Mouse (Mus musculus) small intestine, adult 2 months (tissue): ENCODE results near the gene Prmt3. TPM values are rescaled to one million over a fixed set of nuclear protein-coding genes. Genes with fewer than 3 reads are reported as not detected.

Experiments used
- H3K27ac ChIP-seq: fragments of 200-500 bp; 2 replicates; pipeline ENCODE4 v1.5.1; 2012; ENCODE audit warnings: low read depth, low read length, control low read depth, inconsistent platforms; ENCODE audit not compliant: insufficient read depth
- H3K27me3 ChIP-seq: fragments of 200-500 bp; 2 replicates; pipeline ENCODE4 v1.6.1; 2012; ENCODE audit warnings: mild to moderate bottlenecking, moderate library complexity, low read length, inconsistent platforms; ENCODE audit not compliant: control insufficient read depth, insufficient read depth
- H3K36me3 ChIP-seq: fragments of 200-500 bp; 2 replicates; pipeline ENCODE4 v1.6.1; 2012; ENCODE audit warnings: mild to moderate bottlenecking, low read length, control low read depth, inconsistent platforms; ENCODE audit not compliant: control insufficient read depth, insufficient read depth
- H3K4me1 ChIP-seq: fragments of 200-500 bp; 2 replicates; pipeline ENCODE4 v1.6.1; 2012; ENCODE audit warnings: low read length, inconsistent platforms, mixed read lengths; ENCODE audit not compliant: control insufficient read depth, insufficient read depth, insufficient read length
- H3K4me3 ChIP-seq: fragments of 200-500 bp; 2 replicates; pipeline ENCODE4 v1.5.1; 2012; ENCODE audit warnings: low read depth, mild to moderate bottlenecking, control low read depth, inconsistent platforms, low read length, moderate library complexity
- CTCF ChIP-seq: fragments of 200-500 bp; IDR thresholded peaks from 2 replicates; pipeline ENCODE4 v1.5.1; 2012; ENCODE audit warnings: low read depth, mild to moderate bottlenecking, control low read depth, inconsistent platforms, low read length, moderate library complexity, mixed read lengths; ENCODE audit not compliant: insufficient replicate concordance, insufficient read length; ENCODE audit errors: extremely low read depth
- POLR2A ChIP-seq: fragments of 200-500 bp; IDR thresholded peaks from 2 replicates; pipeline ENCODE4 v1.6.1; 2012; ENCODE audit warnings: low read depth, mild to moderate bottlenecking, control low read depth, inconsistent platforms, low read length, moderate library complexity
- WGBS: fragments of 180-500 bp; shearing (Covaris S2); methylation state at CpG from one replicate; pipeline ENCODE4 v1.1.7; 2018; 5-methylcytosine and 5-hydroxymethylcytosine counted together
- polyA plus RNA-seq: library from polyadenylated mRNA; depleted of rRNA; stranded (reverse); fragments of >200 nt; gene quantifications from 2 replicates; pipeline ENCODE4 v1.2.3, GENCODE M21; 2012

Prmt3 gene
- polyA plus RNA-seq, 1 experiment: 11.6 TPM

GRCm38 (mm10) chr7:49857347-49857746 lies 79.2 kb downstream of the Prmt3 start:
- Histone ChIP-seq H3K27ac (no peak overlapping the region), H3K36me3 (peaks cover 24% of the 10 kb centered on the region), H3K4me3 (no peak overlapping the region), H3K27me3 (no peaks in the 10 kb centered on the region), H3K4me1 (no peaks in the 10 kb centered on the region)
- TF ChIP-seq POLR2A (no peak), CTCF (no peak)
- 89% methylated on average over 5 of the region's 5 CpGs for WGBS

- H3K27me3 ChIP-seq: no peaks in the 10 kb centered on the region
- no peak overlapping the region for H3K4me3 ChIP-seq
- H3K27ac ChIP-seq: no peak overlapping the region
- WGBS: 84% methylated on average over 3 of the region's 3 CpGs
- no peak for TF ChIP-seq CTCF
- no peak for TF ChIP-seq POLR2A
- H3K36me3 ChIP-seq: peaks cover 24% of the 10 kb centered on the region
- no peaks in the 10 kb centered on the region for H3K4me1 ChIP-seq
These were observed 80.1 kb downstream of the Prmt3 start for GRCm38 (mm10) chr7:49858257-49858656.

- Histone ChIP-seq H3K27me3 (no peaks in the 10 kb centered on the region), H3K36me3 (peaks cover 24% of the 10 kb centered on the region), H3K4me1 (no peaks in the 10 kb centered on the region), H3K27ac (no peak overlapping the region), H3K4me3 (no peak overlapping the region)
- TF ChIP-seq CTCF: no peak
- WGBS: 96% methylated on average over 3 of the region's 3 CpGs
These were observed 81.7 kb downstream of the Prmt3 start for GRCm38 (mm10) chr7:49859820-49860219.

- Histone ChIP-seq H3K27ac (no peak overlapping the region), H3K36me3 (peaks cover 20% of the 10 kb centered on the region), H3K4me3 (no peak overlapping the region), H3K4me1 (no peaks in the 10 kb centered on the region), H3K27me3 (no peaks in the 10 kb centered on the region)
- WGBS: 93% methylated on average over 2 of the region's 2 CpGs
- TF ChIP-seq CTCF (no peak), POLR2A (no peak)
These were observed 83.0 kb downstream of the Prmt3 start for GRCm38 (mm10) chr7:49861196-49861595.

GRCm38 (mm10) chr7:49863753-49864152 lies 85.6 kb downstream of the Prmt3 start:
- 72% methylated on average over 3 of the region's 3 CpGs for WGBS
- Histone ChIP-seq H3K4me1 (no peaks in the 10 kb centered on the region), H3K36me3 (peaks cover 12% of the 10 kb centered on the region)

GRCm38 (mm10) chr7:49869656-49870055 lies 91.5 kb downstream of the Prmt3 start:
- WGBS: 67% methylated on average over 5 of the region's 5 CpGs
- Histone ChIP-seq H3K27me3 (no peaks in the 10 kb centered on the region), H3K4me3 (no peak overlapping the region), H3K4me1 (no peaks in the 10 kb centered on the region), H3K36me3 (no peaks in the 10 kb centered on the region), H3K27ac (no peak overlapping the region)
- TF ChIP-seq CTCF: no peak
- TF ChIP-seq POLR2A: no peak

More at GRCm38 (mm10) chr7:49863753-49864152, 85.6 kb downstream of the Prmt3 start:
- no peak for TF ChIP-seq POLR2A
- no peak for TF ChIP-seq CTCF
- no peak overlapping the region for H3K4me3 ChIP-seq
- no peak overlapping the region for H3K27ac ChIP-seq
- no peaks in the 10 kb centered on the region for H3K27me3 ChIP-seq

GRCm38 (mm10) chr7:49870276-49870675 lies 92.1 kb downstream of the Prmt3 start:
- H3K27me3 ChIP-seq: no peaks in the 10 kb centered on the region
- no peak overlapping the region for H3K27ac ChIP-seq
- WGBS: 66% methylated on average over 3 of the region's 3 CpGs
- TF ChIP-seq CTCF (no peak), POLR2A (no peak)
- H3K36me3 ChIP-seq: no peaks in the 10 kb centered on the region
- no peak overlapping the region for H3K4me3 ChIP-seq
- H3K4me1 ChIP-seq: no peaks in the 10 kb centered on the region

- TF ChIP-seq POLR2A (no peak), CTCF (no peak)
- H3K27ac ChIP-seq: no peak overlapping the region
- H3K4me3 ChIP-seq: no peak overlapping the region
- WGBS: 66% methylated on average over 5 of the region's 5 CpGs
- 0 out of 2 replicates have a peak, but pooled peaks cover 3% of the 10 kb centered on the region for H3K27me3 ChIP-seq
- no peaks in the 10 kb centered on the region for H3K36me3 ChIP-seq
- H3K4me1 ChIP-seq: no peaks in the 10 kb centered on the region
These were observed 99.2 kb downstream of the Prmt3 start for GRCm38 (mm10) chr7:49877307-49877706.
